Mouse (Mus musculus): ENCODE measurements at regions not wholly inside any gene's neighbourhood (a gene's known extent, or its start where the extent isn't known, plus 50 kb on each side); places are given as distances from the start of the nearest gene placed in this dataset.

DNA sequence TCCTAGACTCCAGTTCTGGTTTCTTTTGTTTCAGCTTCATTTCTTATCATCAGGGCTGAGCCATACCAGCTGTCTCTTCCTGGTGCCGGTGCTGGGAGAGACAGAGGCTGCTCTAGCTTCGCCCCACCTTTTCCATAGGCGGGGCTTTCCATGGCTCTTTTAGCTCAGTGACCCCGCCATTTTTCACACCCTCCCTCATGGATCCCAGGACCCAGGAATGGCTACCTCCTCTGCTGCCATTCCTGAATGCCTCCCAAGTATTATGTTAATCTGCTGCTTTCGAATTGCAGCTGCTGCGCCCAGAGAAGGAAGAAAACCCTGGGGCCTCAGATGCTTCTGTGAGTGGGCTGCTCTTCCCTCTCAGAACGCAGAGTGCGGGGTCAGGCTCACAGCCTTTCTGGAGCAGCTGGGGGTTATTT lies 214.9 kb downstream of the Pik3r1 start:
- TF ChIP-seq CTCF (IDR thresholded peaks at IDR 0.05; ENCODE audit: low read depth): no peak
- TF ChIP-seq EP300 (IDR thresholded peaks at IDR 0.05; ENCODE audit: low read depth): 0 out of 2 replicates have a peak, but pooled peaks have one; percentile 40

Data from liver, embryonic 14.5 days (tissue).